ENCODE assay signal across 9 mouse cellular contexts in the genomic region with DNA sequence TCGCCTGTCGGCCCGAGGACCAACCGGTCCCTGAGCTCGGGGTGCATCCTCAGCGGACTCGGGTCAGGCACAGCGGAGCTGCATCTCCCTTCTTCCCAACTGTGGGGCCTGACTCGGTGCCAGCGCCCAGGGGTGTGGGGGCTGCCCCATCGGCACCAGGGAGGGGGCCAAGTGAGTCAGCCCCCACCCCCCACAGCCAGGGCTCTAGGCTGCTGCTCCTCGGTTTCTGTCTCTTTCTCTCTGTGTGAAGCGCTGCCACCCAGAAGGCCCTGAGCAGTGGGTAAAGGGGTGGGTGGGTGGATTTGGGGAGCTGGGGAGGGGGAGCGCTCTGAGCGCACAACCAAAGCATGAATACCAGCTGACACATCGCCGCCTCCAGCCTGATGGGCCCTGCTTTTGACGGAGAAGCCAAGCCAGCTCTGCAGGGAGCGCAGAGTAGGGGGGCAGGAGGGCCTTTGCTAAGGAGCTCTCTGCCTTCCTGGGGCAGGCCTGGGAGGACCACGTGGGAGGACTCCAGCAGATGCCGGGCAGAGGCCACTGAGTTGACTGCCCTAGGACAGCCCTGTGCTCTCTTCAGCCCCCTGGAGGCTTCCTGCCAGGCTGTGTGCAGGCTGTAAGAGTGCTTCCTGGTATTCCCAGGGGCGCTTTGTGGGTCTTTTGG. TPM values are rescaled to one million over a fixed set of nuclear protein-coding genes. Genes with fewer than 3 reads are reported as not detected.
DNase-seq lines count a peak whose midpoint lies in the region; ATAC-seq and TF ChIP-seq lines count a peak whose summit lies in the region.
"Had no signal": no experiment of that assay in that cellular context is flagged by ENCODE, and none has a peak within 500 bp of the region (broad histone marks: within the 10 kb centered on the region; RNA-seq: fewer than 3 reads in every experiment).

No protein-coding gene starts in this region.

- H3K4me2 ChIP-seq in forebrain, embryonic 16.5 days (ENCODE audit: low read length) = peak overlapping the region; percentile 81
- peak overlapping the region; percentile 98 for H3K4me2 ChIP-seq in intestine, embryonic 15.5 days (replicated peaks)
- H3K4me2 ChIP-seq in limb, embryonic 11.5 days (ENCODE audit: low read depth, severe bottlenecking) = peak overlapping the region; percentile 97
- H3K4me2 ChIP-seq in midbrain, embryonic 12.5 days (replicated peaks) = peak overlapping the region; percentile 98
- peak overlapping the region; percentile 93 for H3K4me2 ChIP-seq in stomach, postnatal 0 days (replicated peaks; ENCODE audit: low read depth)

- H3K4me3 ChIP-seq in forebrain, embryonic 16.5 days (replicated peaks; ENCODE audit: low read length) = peak overlapping the region; percentile 58
- H3K4me3 ChIP-seq in intestine, embryonic 15.5 days (replicated peaks) = peak overlapping the region; percentile 60
- H3K4me3 ChIP-seq in limb, embryonic 11.5 days (ENCODE audit: low read depth, low read length) = peak overlapping the region; percentile 60
- peak overlapping the region; percentile 66 for H3K4me3 ChIP-seq in midbrain, embryonic 12.5 days
- H3K4me3 ChIP-seq in stomach, postnatal 0 days (ENCODE audit: low read depth, low read length) = peak overlapping the region; percentile 66

- H3K9me3 ChIP-seq in forebrain, embryonic 16.5 days (ENCODE audit: control insufficient read depth, low read length) = no peaks in the 10 kb centered on the region
- H3K9me3 ChIP-seq in intestine, embryonic 15.5 days = no peaks in the 10 kb centered on the region
- H3K9me3 ChIP-seq in limb, embryonic 11.5 days (ENCODE audit: control insufficient read depth, low read length) = no peaks in the 10 kb centered on the region
- no peaks in the 10 kb centered on the region for H3K9me3 ChIP-seq in midbrain, embryonic 12.5 days
- H3K9me3 ChIP-seq in stomach, postnatal 0 days (ENCODE audit: control insufficient read depth, low read length) = no peaks in the 10 kb centered on the region

- H3K9ac ChIP-seq in forebrain, embryonic 16.5 days (replicated peaks; ENCODE audit: low read depth, low read length) = peak overlapping the region; percentile 65
- peak overlapping the region; percentile 55; the same call in 1 of the 2 replicates for H3K9ac ChIP-seq in intestine, embryonic 15.5 days
- H3K9ac ChIP-seq in limb, embryonic 11.5 days (ENCODE audit: low read length) = peak overlapping the region; percentile 52; the same call in 1 of the 2 replicates
- H3K9ac ChIP-seq in midbrain, embryonic 12.5 days (replicated peaks) = peak overlapping the region; percentile 73
- peak overlapping the region; percentile 47 for H3K9ac ChIP-seq in stomach, postnatal 0 days (ENCODE audit: low read length)

- H3K4me1 ChIP-seq in forebrain, embryonic 16.5 days (replicated peaks; ENCODE audit: control insufficient read depth, insufficient read depth, low read length) = peaks cover 37% of the 10 kb centered on the region
- H3K4me1 ChIP-seq in intestine, embryonic 15.5 days (replicated peaks) = peaks cover 34% of the 10 kb centered on the region
- H3K4me1 ChIP-seq in limb, embryonic 11.5 days (ENCODE audit: control insufficient read depth, insufficient read depth, low read length) = peaks cover 37% of the 10 kb centered on the region
- H3K4me1 ChIP-seq in midbrain, embryonic 12.5 days = peaks cover 54% of the 10 kb centered on the region
- no peaks in the 10 kb centered on the region for H3K4me1 ChIP-seq in stomach, postnatal 0 days (replicated peaks; ENCODE audit: control insufficient read depth, insufficient read depth)

- H3K27ac ChIP-seq in forebrain, embryonic 16.5 days (ENCODE audit: low read length) = peak overlapping the region; percentile 92
- H3K27ac ChIP-seq in intestine, embryonic 15.5 days = no peak overlapping the region
- H3K27ac ChIP-seq in limb, embryonic 11.5 days (replicated peaks; ENCODE audit: low read depth, low read length) = no peak overlapping the region
- H3K27ac ChIP-seq in midbrain, embryonic 12.5 days (replicated peaks) = peak overlapping the region; percentile 78
- H3K27ac ChIP-seq in stomach, postnatal 0 days (replicated peaks) = no peak overlapping the region
- H3K27ac ChIP-seq: macrophage had no signal

- 1% methylated on average over 21 of the region's 22 CpGs for WGBS in forebrain, embryonic 16.5 days
- 4% methylated on average over 20 of the region's 22 CpGs for WGBS in intestine, embryonic 15.5 days
- 1% methylated on average over 22 of the region's 22 CpGs for WGBS in limb, embryonic 11.5 days
- 2% methylated on average over 20 of the region's 22 CpGs for WGBS in midbrain, embryonic 12.5 days
- WGBS in stomach, postnatal 0 days = 8% methylated on average over 21 of the region's 22 CpGs

- peaks cover 5% of the 10 kb centered on the region; the same call in 1 of the 2 replicates for H3K27me3 ChIP-seq in forebrain, embryonic 16.5 days (replicated peaks; ENCODE audit: control insufficient read depth, insufficient read depth, low read length)
- H3K27me3 ChIP-seq in intestine, embryonic 15.5 days (replicated peaks) = peaks cover 83% of the 10 kb centered on the region
- peaks cover 55% of the 10 kb centered on the region for H3K27me3 ChIP-seq in limb, embryonic 11.5 days (ENCODE audit: control insufficient read depth, insufficient read depth, low read length)
- peaks cover 72% of the 10 kb centered on the region for H3K27me3 ChIP-seq in midbrain, embryonic 12.5 days
- H3K27me3 ChIP-seq in stomach, postnatal 0 days (ENCODE audit: control insufficient read depth, insufficient read depth, low read length) = peaks cover 5% of the 10 kb centered on the region; the same call in 1 of the 2 replicates

- DNase-seq in frontal cortex, postnatal 25 days (ENCODE audit: low spot score in 2 of 2) = no peak
- DNase-seq in adrenal gland, adult 2 months = peak; percentile 74
- DNase-seq in limb, embryonic 11.5 days (ENCODE audit: low spot score) = peak; percentile 50
- DNase-seq in stomach, postnatal 0 days (ENCODE audit: low spot score) = peak; percentile 36

- no peaks in the 10 kb centered on the region for H3K36me3 ChIP-seq in forebrain, embryonic 16.5 days (ENCODE audit: control insufficient read depth, insufficient read depth)
- H3K36me3 ChIP-seq in intestine, embryonic 15.5 days = no peaks in the 10 kb centered on the region
- H3K36me3 ChIP-seq in limb, embryonic 11.5 days (ENCODE audit: control insufficient read depth, insufficient read depth, low read length) = no peaks in the 10 kb centered on the region
- no peaks in the 10 kb centered on the region for H3K36me3 ChIP-seq in midbrain, embryonic 12.5 days
- H3K36me3 ChIP-seq in stomach, postnatal 0 days (ENCODE audit: control insufficient read depth, insufficient read depth, low read length) = no peaks in the 10 kb centered on the region

- TF ChIP-seq EP300 in stomach, postnatal 0 days (optimal IDR thresholded peaks at IDR 0.05) = no peak

- ATAC-seq in frontal cortex, adult (ENCODE audit: low TSS enrichment) = peak; percentile 51
- peak; percentile 77 for ATAC-seq in forebrain, embryonic 16.5 days
- ATAC-seq in intestine, embryonic 15.5 days = peak; percentile 52
- ATAC-seq in limb, embryonic 11.5 days (ENCODE audit: insufficient number of reproducible peaks, low FRiP score, low TSS enrichment, low read depth) = 0 out of 2 replicates have a peak, but pooled peaks have one; percentile 39
- ATAC-seq in midbrain, embryonic 12.5 days (ENCODE audit: low FRiP score, low read depth) = peak; percentile 55
- ATAC-seq in stomach, postnatal 0 days (ENCODE audit: low FRiP score, low TSS enrichment) = peak; percentile 35

- TF ChIP-seq CTCF in stomach, postnatal 0 days (IDR thresholded peaks at IDR 0.05; ENCODE audit: low read depth) = peak; percentile 51

RNA-seq across cellular contexts. Expression of a gene that starts 0.5 kb away (rescaled TPM):
- total RNA-seq in adrenal gland, adult 2 months (2021) = 10 to 100 TPM; 36.0 to 55.7 TPM
- polyA plus RNA-seq in adrenal gland, adult 2 months (2012; rRNA removed) = 190 and 200 TPM in 2 replicates
- 9.1 and 10.3 TPM in 2 replicates for polyA plus RNA-seq in forebrain, embryonic 16.5 days (2015; fragmentation: Nextera tagmentation; extraction: Ambion mirVana)
- 0.10 and 0.26 TPM in 2 replicates for polyA plus RNA-seq in intestine, embryonic 15.5 days (2015; fragmentation: Nextera tagmentation; extraction: Ambion mirVana)
- 0.60 and 0.68 TPM in 2 replicates for polyA plus RNA-seq in limb, embryonic 11.5 days (2014; fragmentation: Nextera tagmentation; extraction: Ambion mirVana)
- 6.3 TPM in 2 replicates for polyA plus RNA-seq in midbrain, embryonic 12.5 days (2016; fragmentation: Nextera tagmentation; extraction: Ambion mirVana)
- 0.16 and 0.68 TPM in 2 replicates for polyA plus RNA-seq in stomach, postnatal 0 days (2015; fragmentation: Nextera tagmentation; extraction: Ambion mirVana)

Comparison
In these comparisons a context has a peak if more than half of its experiments do, and no peak if none do; other contexts are left out.
1. DNase-seq: peak in adrenal gland, adult 2 months (single experiment), limb, embryonic 11.5 days (single experiment) and stomach, postnatal 0 days (single experiment); none in frontal cortex, postnatal 25 days (0 of 2).
2. H3K27ac ChIP-seq: peak in forebrain, embryonic 16.5 days (single experiment) and midbrain, embryonic 12.5 days (single experiment); none in intestine, embryonic 15.5 days (single experiment), limb, embryonic 11.5 days (single experiment) and stomach, postnatal 0 days (single experiment).
3. RNA of a gene that starts 0.5 kb away (polyA plus RNA-seq): 190 to 200 TPM in adrenal gland, adult 2 months; 9.1 to 10.3 TPM in forebrain, embryonic 16.5 days, 6.3 TPM in midbrain, embryonic 12.5 days, 0.60 to 0.68 TPM in limb, embryonic 11.5 days, 0.10 to 0.26 TPM in intestine, embryonic 15.5 days and 0.16 to 0.68 TPM in stomach, postnatal 0 days; every median in the first group is over 10 times any median in the second.
4. Peak in every context shown above with its lines, with median percentiles within 50 percentile points of each other: ATAC-seq, H3K4me2 ChIP-seq, H3K4me3 ChIP-seq and H3K9ac ChIP-seq.